9 mouse cellular contexts compared by ENCODE assay signal in the genomic region with DNA sequence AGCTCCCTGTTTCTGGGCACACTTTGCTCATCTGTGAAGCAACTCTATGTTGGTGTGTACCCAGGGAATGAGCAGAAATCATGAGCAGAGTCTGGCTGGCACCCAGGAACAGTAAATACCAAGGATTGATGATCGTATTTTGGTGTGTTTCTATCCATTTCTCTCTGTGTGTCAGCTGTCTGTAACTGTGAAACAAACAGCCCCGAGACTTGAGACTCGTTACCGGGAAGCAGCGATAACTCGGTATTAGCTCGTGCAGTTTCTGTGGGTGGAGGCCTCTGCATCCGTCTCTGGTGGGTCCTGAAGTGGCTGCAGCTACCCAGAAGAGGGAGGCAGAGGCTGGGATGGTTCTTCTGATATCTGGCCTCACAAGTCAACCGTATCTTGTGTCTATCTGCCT.
DNase-seq lines count a peak whose midpoint lies in the region; ATAC-seq lines count a peak whose summit lies in the region.
"Had no signal": no experiment of that assay in that cellular context is flagged by ENCODE, and none has a peak within 500 bp of the region (broad histone marks: within the 10 kb centered on the region; RNA-seq: fewer than 3 reads in every experiment).

No protein-coding gene starts in this region.

- peaks cover 28% of the 10 kb centered on the region for H3K4me1 ChIP-seq in lung, embryonic 16.5 days (replicated peaks; ENCODE audit: control insufficient read depth, insufficient read depth, low read length)
- H3K4me1 ChIP-seq in forebrain, embryonic 16.5 days (replicated peaks; ENCODE audit: control insufficient read depth, insufficient read depth, low read length): peaks cover 48% of the 10 kb centered on the region
- H3K4me1 ChIP-seq in stomach, embryonic 14.5 days (ENCODE audit: control insufficient read depth, insufficient read depth, low read length): peaks cover 41% of the 10 kb centered on the region

- no peak for ATAC-seq in lung, embryonic 16.5 days (ENCODE audit: low read depth)
- ATAC-seq in forebrain, embryonic 16.5 days: peak; percentile 7; the same call in 1 of the 2 replicates
- ATAC-seq in stomach, embryonic 14.5 days (ENCODE audit: insufficient number of reproducible peaks, insufficient read depth, low FRiP score, low read depth): no peak

- H3K9me3 ChIP-seq in lung, embryonic 16.5 days (ENCODE audit: control insufficient read depth, low read length): no peaks in the 10 kb centered on the region
- no peaks in the 10 kb centered on the region for H3K9me3 ChIP-seq in forebrain, embryonic 16.5 days (ENCODE audit: control insufficient read depth, low read length)
- no peaks in the 10 kb centered on the region for H3K9me3 ChIP-seq in stomach, embryonic 14.5 days (ENCODE audit: control insufficient read depth, low read depth, low read length)

- H3K4me3 ChIP-seq in lung, embryonic 16.5 days (ENCODE audit: low read length): no peak overlapping the region
- H3K4me3 ChIP-seq in forebrain, embryonic 16.5 days (replicated peaks; ENCODE audit: low read length): peak overlapping the region; percentile 42
- H3K4me3 ChIP-seq in stomach, embryonic 14.5 days (ENCODE audit: low read depth, low read length): no peak overlapping the region

- no peak overlapping the region for H3K4me2 ChIP-seq in lung, embryonic 16.5 days (ENCODE audit: low read depth, low read length)
- H3K4me2 ChIP-seq in forebrain, embryonic 16.5 days (ENCODE audit: low read length): peak overlapping the region; percentile 64
- H3K4me2 ChIP-seq in stomach, embryonic 14.5 days (replicated peaks; ENCODE audit: low read depth, low read length): peak overlapping the region; percentile 52

- no peaks in the 10 kb centered on the region for H3K36me3 ChIP-seq in lung, embryonic 16.5 days (ENCODE audit: control insufficient read depth, insufficient read depth, low read length)
- no peaks in the 10 kb centered on the region for H3K36me3 ChIP-seq in forebrain, embryonic 16.5 days (ENCODE audit: control insufficient read depth, insufficient read depth)
- no peaks in the 10 kb centered on the region for H3K36me3 ChIP-seq in stomach, embryonic 14.5 days (ENCODE audit: control insufficient read depth, insufficient read depth, low read length)

- H3K27me3 ChIP-seq in lung, embryonic 16.5 days (ENCODE audit: control insufficient read depth, insufficient read depth, low read depth, low read length): no peaks in the 10 kb centered on the region
- no peaks in the 10 kb centered on the region for H3K27me3 ChIP-seq in forebrain, embryonic 16.5 days (replicated peaks; ENCODE audit: control insufficient read depth, insufficient read depth, low read length)
- H3K27me3 ChIP-seq in stomach, embryonic 14.5 days (ENCODE audit: control insufficient read depth, insufficient read depth, low read length): no peaks in the 10 kb centered on the region

- WGBS in lung, embryonic 16.5 days: 33% methylated on average over 9 of the region's 9 CpGs
- WGBS in forebrain, embryonic 16.5 days: 10% methylated on average over 9 of the region's 9 CpGs
- 38% methylated on average over 9 of the region's 9 CpGs for WGBS in stomach, embryonic 14.5 days

- intact Hi-C loops in left cerebral cortex, postnatal 36 days (cut with DNase I): loop anchor here (5.0 kb wide), 2 partner anchors 85 to 155 kb away; no protein-coding TSS in a partner anchor

- no peak for DNase-seq in lung, postnatal 4 days
- peak; percentile 41 to 42 for DNase-seq in left cerebral cortex, postnatal 36 days (ENCODE audit: low spot score in 2 of 2)
- no peak for DNase-seq in ovary, postnatal 10 days (ENCODE audit: low spot score)
- DNase-seq in lung, postnatal 14 days: no peak
- DNase-seq in thymus, postnatal 0 days (ENCODE audit: low spot score): no peak
- DNase-seq: kidney, postnatal 36 days had no signal

- no peak overlapping the region for H3K27ac ChIP-seq in lung, embryonic 16.5 days (ENCODE audit: low read length)
- peak overlapping the region; percentile 84 for H3K27ac ChIP-seq in forebrain, embryonic 16.5 days (ENCODE audit: low read length)
- H3K27ac ChIP-seq in stomach, embryonic 14.5 days (ENCODE audit: low read length): peak overlapping the region; percentile 63; the same call in 1 of the 2 replicates

- H3K9ac ChIP-seq in lung, embryonic 16.5 days (ENCODE audit: low read length): peak overlapping the region; percentile 14; the same call in 1 of the 2 replicates
- peak overlapping the region; percentile 49; the same call in 1 of the 2 replicates for H3K9ac ChIP-seq in forebrain, embryonic 16.5 days (replicated peaks; ENCODE audit: low read depth, low read length)
- H3K9ac ChIP-seq in stomach, embryonic 14.5 days (replicated peaks; ENCODE audit: low read depth, low read length): no peak overlapping the region

Comparison
In these comparisons a context has a peak if more than half of its experiments do, and no peak if none do; other contexts are left out.
1. DNase-seq: peak in left cerebral cortex, postnatal 36 days (2 of 2); none in lung, postnatal 4 days (0 of 2), ovary, postnatal 10 days (single experiment), lung, postnatal 14 days (single experiment) and thymus, postnatal 0 days (single experiment).